Mouse (Mus musculus) kidney, postnatal 0 days (tissue): ENCODE measurements at regions not wholly inside any gene's neighbourhood (a gene's known extent, or its start where the extent isn't known, plus 50 kb on each side); places are given as distances from the start of the nearest gene placed in this dataset.
A peak's percentile ranks its signal among the peaks of the same experiment; 100 is the strongest.

Source experiments
- ATAC-seq: fragments of 200-750 bp; cut with Nextera tagmentation; replicated peaks from 2 replicates; pipeline ENCODE4 v1.8.0; 2017; ENCODE audit warnings: low read depth, moderate number of reproducible peaks, moderate TSS enrichment, moderate library complexity; ENCODE audit not compliant: low FRiP score
- DNase-seq: peaks from one replicate; pipeline ENCODE4 v3.0.0-alpha.2; 2016; ENCODE audit warnings: low spot score
- H3K27ac ChIP-seq: fragments of 300-500 bp; sonication (generic); 2 replicates; pipeline ENCODE4 v1.5.1; 2014; ENCODE audit warnings: mild to moderate bottlenecking
- H3K27me3 ChIP-seq: fragments of 300-500 bp; sonication (generic); 2 replicates; pipeline ENCODE4 v1.6.1; 2014; ENCODE audit warnings: low read length, mixed read lengths; ENCODE audit not compliant: insufficient read depth
- H3K36me3 ChIP-seq: fragments of 300-500 bp; sonication (generic); 2 replicates; pipeline ENCODE4 v1.6.1; 2014; ENCODE audit warnings: low read length, mixed read lengths; ENCODE audit not compliant: insufficient read depth
- H3K4me1 ChIP-seq: fragments of 300-500 bp; sonication (generic); replicated peaks from 2 replicates; pipeline ENCODE4 v1.6.1; 2014; ENCODE audit warnings: antibody characterized with exemption, low read length, mixed read lengths; ENCODE audit not compliant: insufficient read depth
- H3K4me2 ChIP-seq: fragments of 300-500 bp; sonication (generic); 2 replicates; pipeline ENCODE4 v1.6.1; 2014; ENCODE audit warnings: mild to moderate bottlenecking, low read length, moderate library complexity, mixed read lengths
- H3K4me3 ChIP-seq: fragments of 300-500 bp; sonication (generic); replicated peaks from 2 replicates; pipeline ENCODE4 v1.5.1; 2014; ENCODE audit warnings: low read depth, low read length
- H3K9ac ChIP-seq: fragments of 300-500 bp; sonication (generic); 2 replicates; pipeline ENCODE4 v1.6.1; 2014; ENCODE audit warnings: low read depth, low read length
- H3K9me3 ChIP-seq: fragments of 300-500 bp; sonication (generic); replicated peaks from 2 replicates; pipeline ENCODE4 v1.6.1; 2016; ENCODE audit warnings: low read length, inconsistent platforms, mixed read lengths
- CTCF ChIP-seq: IDR thresholded peaks from 2 replicates; pipeline ENCODE4 v1.5.1; 2016; ENCODE audit warnings: antibody characterized with exemption, low read depth, mild to moderate bottlenecking, moderate library complexity
- WGBS: fragments of 180-500 bp; shearing (Covaris S2); extraction: QIAGEN DNeasy Blood & Tissue Kit; methylation state at CpG from one replicate; pipeline ENCODE4 v1.1.7; 2014; 5-methylcytosine and 5-hydroxymethylcytosine counted together

DNA sequence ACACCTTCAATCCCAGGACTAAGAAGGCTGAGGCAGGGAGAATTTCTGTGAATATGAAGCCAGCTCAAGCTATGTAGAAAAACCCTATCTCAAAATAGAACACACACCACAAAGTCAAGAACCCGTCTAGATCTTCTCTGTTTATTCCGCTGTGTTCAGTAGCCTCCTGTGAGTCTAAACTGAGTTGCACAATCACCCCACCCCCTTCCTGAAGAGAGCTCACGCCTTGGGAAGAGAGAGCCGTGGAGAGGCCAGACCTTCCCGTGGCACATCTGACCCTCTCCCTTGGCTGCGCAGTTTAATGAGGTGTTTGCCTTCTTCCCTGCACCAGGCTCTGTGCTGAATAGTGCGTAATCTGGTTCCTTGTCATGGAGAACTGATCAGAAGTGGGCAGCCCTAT, 80.7 kb upstream of the Atp1a1 start:
- no peak overlapping the region for H3K27ac ChIP-seq
- DNase-seq (no peak), ATAC-seq (no peak)
- TF ChIP-seq CTCF = no peak
- WGBS = 55% methylated on average over 7 of the region's 7 CpGs
- H3K9me3 ChIP-seq = no peaks in the 10 kb centered on the region
- no peak overlapping the region for H3K9ac ChIP-seq
- H3K4me3 ChIP-seq = no peak overlapping the region
- no peaks in the 10 kb centered on the region for H3K4me1 ChIP-seq
- no peak overlapping the region for H3K4me2 ChIP-seq
- H3K27me3 ChIP-seq = no peaks in the 10 kb centered on the region
- H3K36me3 ChIP-seq = no peaks in the 10 kb centered on the region

DNA sequence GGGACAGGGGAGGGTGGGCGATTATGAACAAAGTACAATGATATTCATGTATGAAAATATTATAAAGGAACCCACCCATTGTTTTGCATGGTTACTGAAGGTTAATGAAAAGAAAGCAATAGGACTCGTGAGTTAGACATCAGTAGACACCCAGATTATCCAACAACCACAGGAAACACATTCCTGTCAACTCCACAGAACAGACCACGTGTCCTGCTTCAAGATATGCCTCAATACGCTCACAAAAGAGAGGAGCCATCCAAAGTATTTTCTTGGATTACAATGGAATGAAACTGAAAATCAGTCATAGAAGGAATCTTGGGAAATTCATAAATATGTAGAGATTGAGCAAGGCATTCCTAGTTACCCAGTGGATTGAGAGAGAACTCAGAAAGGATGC, 68.5 kb upstream of the Atp1a1 start:
- ATAC-seq (no peak), DNase-seq (no peak)
- Histone ChIP-seq H3K27ac (no peak overlapping the region), H3K4me2 (no peak overlapping the region), H3K9me3 (no peaks in the 10 kb centered on the region), H3K36me3 (no peaks in the 10 kb centered on the region), H3K27me3 (no peaks in the 10 kb centered on the region), H3K4me3 (no peak overlapping the region), H3K4me1 (0 out of 2 replicates have a peak, but pooled peaks cover 4% of the 10 kb centered on the region), H3K9ac (no peak overlapping the region)
- TF ChIP-seq CTCF = no peak
- WGBS = 71% methylated on average over 4 of the region's 4 CpGs

DNA sequence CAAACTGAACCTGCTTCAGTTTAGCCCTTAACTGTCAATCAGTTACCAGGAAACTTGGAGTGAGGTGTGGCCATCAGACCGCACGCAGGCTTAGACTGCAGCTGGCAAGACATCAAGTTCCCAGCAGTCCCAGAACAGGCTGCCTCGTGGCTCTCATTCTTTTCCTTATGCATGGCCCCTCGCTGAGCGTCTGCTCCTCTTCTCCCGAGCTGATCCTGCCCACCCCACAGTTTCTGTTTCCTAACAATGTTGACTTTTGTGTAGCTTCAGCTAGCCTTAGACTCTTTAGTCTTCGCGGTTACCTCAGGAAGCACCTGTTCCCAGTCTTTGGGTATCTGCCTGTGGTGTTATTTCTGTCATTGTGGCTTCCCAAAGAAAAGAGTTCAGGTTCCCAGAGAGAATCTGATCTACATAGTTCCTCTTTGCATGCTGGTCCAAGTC, 66.1 kb upstream of the Atp1a1 start:
- 0 out of 2 replicates have a peak, but pooled peaks cover 4% of the 10 kb centered on the region for H3K4me1 ChIP-seq
- no peaks in the 10 kb centered on the region for H3K27me3 ChIP-seq
- peak overlapping the region; percentile 42 for H3K27ac ChIP-seq
- H3K36me3 ChIP-seq = no peaks in the 10 kb centered on the region
- H3K4me2 ChIP-seq = no peak overlapping the region
- ATAC-seq (no peak), DNase-seq (peak; percentile 58)
- H3K9me3 ChIP-seq = no peaks in the 10 kb centered on the region
- TF ChIP-seq CTCF = no peak
- no peak overlapping the region for H3K4me3 ChIP-seq
- 44% methylated on average over 8 of the region's 8 CpGs for WGBS
- no peak overlapping the region for H3K9ac ChIP-seq

DNA sequence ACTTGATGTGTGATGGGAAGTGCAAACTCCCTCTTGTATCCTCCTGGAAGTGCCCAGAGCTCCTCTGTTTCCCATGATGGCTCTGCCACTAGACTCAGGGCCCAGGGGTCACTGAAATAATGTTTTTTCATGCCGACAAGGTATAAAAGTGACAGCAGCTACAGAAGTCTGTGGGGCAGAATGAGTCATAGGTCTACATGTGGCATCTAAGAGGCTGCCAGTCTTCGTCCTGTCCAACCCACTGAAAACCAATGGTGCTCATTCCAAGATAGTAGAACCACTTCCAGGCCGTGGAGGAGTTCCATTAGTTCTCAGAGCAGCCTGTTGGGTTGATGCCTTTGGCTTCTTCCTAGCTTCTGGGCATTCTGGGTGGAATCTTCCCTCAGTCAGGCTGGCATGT, 65.3 kb upstream of the Atp1a1 start:
- no peak for TF ChIP-seq CTCF
- WGBS = 88% methylated on average over 3 of the region's 3 CpGs
- no peaks in the 10 kb centered on the region for H3K9me3 ChIP-seq
- no peak overlapping the region for H3K9ac ChIP-seq
- no peaks in the 10 kb centered on the region for H3K36me3 ChIP-seq
- H3K4me3 ChIP-seq = no peak overlapping the region
- H3K4me1 ChIP-seq = 0 out of 2 replicates have a peak, but pooled peaks cover 4% of the 10 kb centered on the region
- H3K27me3 ChIP-seq = no peaks in the 10 kb centered on the region
- DNase-seq (no peak), ATAC-seq (no peak)
- H3K27ac ChIP-seq = peak overlapping the region; percentile 39; the same call in 1 of the 2 replicates
- H3K4me2 ChIP-seq = no peak overlapping the region

DNA sequence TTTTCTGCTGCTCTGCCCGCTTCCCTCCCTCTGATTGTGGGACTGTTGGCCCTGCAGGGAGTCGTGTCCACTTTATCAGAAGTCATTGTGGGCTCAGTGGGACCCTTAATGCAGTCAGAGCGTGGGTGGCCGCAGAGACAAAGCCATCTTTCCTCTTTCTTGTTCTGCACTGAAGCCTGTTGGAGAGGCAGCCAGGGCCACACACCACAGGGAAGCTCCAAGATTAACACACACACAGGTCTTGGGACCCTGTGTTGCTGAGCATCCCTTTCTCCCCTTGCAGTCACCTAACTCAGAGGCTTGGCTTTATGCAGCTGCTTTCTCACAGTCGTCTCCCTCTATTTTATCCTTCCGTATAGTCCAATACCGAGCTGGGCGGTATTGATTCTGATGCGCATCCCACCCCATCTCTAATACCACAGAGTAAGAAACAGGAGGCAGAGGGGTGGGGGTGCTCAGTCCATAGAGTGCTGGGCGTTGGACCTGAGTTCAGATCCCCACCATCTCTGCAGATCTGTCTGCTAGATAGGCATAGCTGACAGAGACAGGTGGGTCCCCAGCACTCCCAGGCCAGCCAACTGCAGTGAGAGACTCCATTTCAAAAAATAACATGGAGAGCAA, 63.4 kb upstream of the Atp1a1 start:
- Histone ChIP-seq H3K9me3 (no peaks in the 10 kb centered on the region), H3K36me3 (no peaks in the 10 kb centered on the region), H3K27me3 (no peaks in the 10 kb centered on the region), H3K9ac (no peak overlapping the region), H3K4me3 (no peak overlapping the region), H3K4me2 (no peak overlapping the region), H3K27ac (peak overlapping the region; percentile 87), H3K4me1 (0 out of 2 replicates have a peak, but pooled peaks cover 4% of the 10 kb centered on the region)
- no peak for DNase-seq
- no peak for TF ChIP-seq CTCF
- WGBS = 74% methylated on average over 10 of the region's 10 CpGs
- ATAC-seq = no peak

DNA sequence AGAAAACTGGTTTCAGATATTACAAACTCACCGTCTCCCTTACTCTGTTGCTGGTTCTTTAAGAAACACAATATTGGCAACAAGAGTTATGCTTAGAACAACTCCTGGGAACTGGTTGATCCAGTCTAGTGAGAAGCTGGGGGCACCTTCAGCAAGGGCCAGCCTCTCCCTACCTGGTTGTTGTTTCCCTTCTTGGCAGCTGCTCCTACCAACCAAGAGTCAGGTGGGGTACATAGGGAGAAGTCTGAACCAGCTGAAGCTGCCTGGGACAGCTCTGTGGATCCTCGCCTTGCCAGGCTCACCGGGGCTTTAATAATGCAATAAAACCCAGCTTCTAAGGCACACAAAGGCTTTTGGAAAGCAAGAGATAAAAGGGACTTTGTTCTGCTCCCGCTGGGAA, 62.7 kb upstream of the Atp1a1 start:
- H3K9me3 ChIP-seq = no peaks in the 10 kb centered on the region
- no peak overlapping the region for H3K4me3 ChIP-seq
- no peak overlapping the region for H3K4me2 ChIP-seq
- no peaks in the 10 kb centered on the region for H3K36me3 ChIP-seq
- ATAC-seq = peak; percentile 82
- TF ChIP-seq CTCF = no peak
- 0 out of 2 replicates have a peak, but pooled peaks cover 4% of the 10 kb centered on the region for H3K4me1 ChIP-seq
- H3K27ac ChIP-seq = peak overlapping the region; percentile 87
- DNase-seq = peak; percentile 42
- H3K27me3 ChIP-seq = no peaks in the 10 kb centered on the region
- 30% methylated on average over 4 of the region's 4 CpGs for WGBS
- no peak overlapping the region for H3K9ac ChIP-seq

DNA sequence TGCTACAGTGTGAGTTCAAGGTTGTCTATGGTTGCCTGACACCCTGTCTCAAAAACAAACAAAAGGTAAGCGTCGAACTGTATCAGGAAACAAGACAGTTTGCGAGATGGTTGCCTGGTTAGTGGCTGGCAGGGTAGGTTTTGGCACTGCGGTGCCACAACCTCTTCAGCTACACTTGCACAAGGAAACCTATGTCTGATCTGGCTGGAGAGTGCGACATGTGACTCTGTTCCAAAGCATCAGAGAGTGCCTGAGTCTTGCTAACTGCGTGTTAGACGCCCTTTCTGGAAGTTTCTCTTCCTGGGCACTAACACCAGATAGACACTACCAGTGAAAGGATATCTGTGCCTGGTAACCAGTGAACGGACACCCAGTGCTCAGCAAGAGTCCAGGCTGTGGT, 62.1 kb upstream of the Atp1a1 start:
- H3K4me1 ChIP-seq = 0 out of 2 replicates have a peak, but pooled peaks cover 4% of the 10 kb centered on the region
- no peaks in the 10 kb centered on the region for H3K27me3 ChIP-seq
- ATAC-seq (no peak), DNase-seq (no peak)
- peak overlapping the region; percentile 75 for H3K27ac ChIP-seq
- 69% methylated on average over 8 of the region's 8 CpGs for WGBS
- no peaks in the 10 kb centered on the region for H3K36me3 ChIP-seq
- H3K4me2 ChIP-seq = no peak overlapping the region
- no peaks in the 10 kb centered on the region for H3K9me3 ChIP-seq
- TF ChIP-seq CTCF = no peak
- no peak overlapping the region for H3K4me3 ChIP-seq
- no peak overlapping the region for H3K9ac ChIP-seq
